Mouse (Mus musculus) thymus, adult 2 months (tissue): Measurements from ENCODE around the gene Cpvl. TPM values are rescaled to one million over a fixed set of nuclear protein-coding genes. Genes with fewer than 3 reads are reported as not detected.

ENCODE experiments used
- DNase-seq: peaks from one replicate; pipeline ENCODE4 v3.0.0; 2021
- H3K27ac ChIP-seq: fragments of 200-500 bp; 2 replicates; pipeline ENCODE4 v1.5.1; 2012; ENCODE audit warnings: low read length, control low read depth; ENCODE audit not compliant: control insufficient read depth, insufficient read depth
- H3K27me3 ChIP-seq: fragments of 200-500 bp; 2 replicates; pipeline ENCODE4 v1.6.1; 2012; ENCODE audit warnings: mild to moderate bottlenecking, low read length, moderate library complexity, mixed read lengths; ENCODE audit not compliant: control insufficient read depth, insufficient read depth
- H3K36me3 ChIP-seq: fragments of 200-500 bp; 2 replicates; pipeline ENCODE4 v1.6.1; 2012; ENCODE audit warnings: mild to moderate bottlenecking, low read length, moderate library complexity; ENCODE audit not compliant: control insufficient read depth, insufficient read depth
- H3K4me1 ChIP-seq: fragments of 200-500 bp; replicated peaks from 2 replicates; pipeline ENCODE4 v1.6.1; 2012; ENCODE audit warnings: low read length; ENCODE audit not compliant: control insufficient read depth, insufficient read depth
- H3K4me3 ChIP-seq: fragments of 200-500 bp; 2 replicates; pipeline ENCODE4 v1.5.1; 2012; ENCODE audit warnings: mild to moderate bottlenecking, low read length, control low read depth, moderate library complexity; ENCODE audit not compliant: control insufficient read depth, insufficient read depth
- CTCF ChIP-seq: fragments of 200-500 bp; IDR thresholded peaks from 2 replicates; pipeline ENCODE4 v1.5.1; 2012; ENCODE audit warnings: mild to moderate bottlenecking, control low read depth, low read length, moderate library complexity, borderline replicate concordance; ENCODE audit not compliant: control insufficient read depth, poor library complexity, insufficient read depth; ENCODE audit errors: extremely low read depth
- POLR2A ChIP-seq: fragments of 200-500 bp; IDR thresholded peaks from 2 replicates; pipeline ENCODE4 v1.6.1; 2012; ENCODE audit warnings: mild to moderate bottlenecking, low read length, control low read depth, moderate library complexity; ENCODE audit not compliant: control insufficient read depth, poor library complexity, insufficient read depth; ENCODE audit errors: extremely low read depth
- WGBS: fragments of 180-500 bp; shearing (Covaris S2); methylation state at CpG from one replicate; pipeline ENCODE4 v1.1.7; 2018; 5-methylcytosine and 5-hydroxymethylcytosine counted together
- polyA plus RNA-seq: library from polyadenylated mRNA; depleted of rRNA; stranded (reverse); fragments of >200 nt; gene quantifications from 2 replicates; pipeline ENCODE4 v1.2.3, GENCODE M21; 2012

Cpvl gene
- polyA plus RNA-seq, 1 experiment = not detected

DNA sequence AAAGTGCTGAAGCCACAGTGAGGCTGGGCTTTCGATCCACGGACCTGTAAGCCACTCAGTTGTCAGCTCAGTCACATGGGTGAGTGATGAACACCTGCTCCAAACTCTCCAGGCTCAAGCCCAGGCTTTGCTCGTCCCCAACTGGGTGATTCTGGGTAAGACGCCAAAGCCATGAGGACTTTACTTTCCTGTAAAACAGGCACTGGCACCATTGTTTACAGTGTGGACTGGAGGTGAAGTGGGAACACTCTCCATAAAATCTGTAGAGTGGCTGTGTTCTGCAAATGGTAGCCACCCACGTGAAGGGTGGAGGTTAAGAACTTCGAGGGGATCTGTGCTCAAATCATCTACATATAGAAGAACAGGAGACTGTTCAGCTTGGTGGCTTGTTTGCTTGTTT lies 23.2 kb downstream of the Cpvl start:
- DNase-seq = no peak
- H3K4me3 ChIP-seq = no peak overlapping the region
- TF ChIP-seq CTCF (no peak), POLR2A (no peak)
- peaks cover 4% of the 10 kb centered on the region; the same call in 1 of the 2 replicates for H3K4me1 ChIP-seq
- H3K27ac ChIP-seq = no peak overlapping the region
- H3K36me3 ChIP-seq = no peaks in the 10 kb centered on the region
- WGBS = 77% methylated on average over 6 of the region's 6 CpGs
- no peaks in the 10 kb centered on the region for H3K27me3 ChIP-seq

DNA sequence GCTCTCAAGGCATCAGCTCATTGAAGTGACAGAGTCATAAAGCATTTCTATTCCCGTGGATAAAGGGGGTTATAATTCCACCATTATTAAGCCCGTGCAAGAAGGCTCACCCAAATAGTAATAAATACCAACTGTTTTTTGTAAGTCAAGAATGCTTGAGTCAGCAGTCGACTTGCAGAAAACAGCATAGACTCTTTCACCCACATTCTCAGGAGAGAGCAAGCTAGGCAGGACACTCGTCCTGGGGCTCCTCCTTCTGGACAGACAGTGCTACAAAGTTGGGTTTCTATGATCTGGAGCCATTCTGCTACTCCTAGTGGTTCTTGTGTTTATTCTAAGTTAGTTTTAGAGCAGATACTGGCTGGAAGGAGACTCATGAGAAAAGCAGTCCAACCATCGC lies 24.4 kb downstream of the Cpvl start:
- 33% methylated on average over 5 of the region's 5 CpGs for WGBS
- DNase-seq = no peak

DNA sequence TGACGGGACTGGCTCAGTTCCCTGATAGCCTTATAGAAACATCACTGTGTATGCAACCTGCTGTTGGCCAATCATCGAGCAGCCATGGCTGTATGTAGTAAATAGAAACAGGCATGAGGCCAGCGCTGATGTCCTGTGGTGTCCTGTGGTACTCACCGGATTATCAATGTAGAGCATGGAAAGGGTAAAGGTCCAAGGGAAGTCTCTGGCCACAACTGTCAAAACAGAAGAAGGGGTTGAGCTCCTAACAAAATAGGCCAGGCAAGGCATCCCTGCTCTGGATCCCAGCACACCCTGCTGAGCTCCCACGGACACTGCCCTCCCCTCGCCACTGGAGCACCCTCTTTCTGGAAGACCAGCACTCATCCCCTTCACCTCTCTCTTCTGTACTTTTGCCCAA lies 25.1 kb downstream of the Cpvl start:
- DNase-seq = no peak
- TF ChIP-seq CTCF (no peak), POLR2A (no peak)
- peaks cover 7% of the 10 kb centered on the region; the same call in 1 of the 2 replicates for H3K4me1 ChIP-seq
- no peak overlapping the region for H3K27ac ChIP-seq
- WGBS = 95% methylated on average over 6 of the region's 6 CpGs
- no peaks in the 10 kb centered on the region for H3K27me3 ChIP-seq
- no peaks in the 10 kb centered on the region for H3K36me3 ChIP-seq
- H3K4me3 ChIP-seq = no peak overlapping the region

More for the DNA sequence above, 24.4 kb downstream of the Cpvl start:
- no peaks in the 10 kb centered on the region for H3K36me3 ChIP-seq
- TF ChIP-seq POLR2A (no peak), CTCF (no peak)
- H3K27me3 ChIP-seq = no peaks in the 10 kb centered on the region
- H3K27ac ChIP-seq = no peak overlapping the region
- no peak overlapping the region for H3K4me3 ChIP-seq
- H3K4me1 ChIP-seq = peaks cover 7% of the 10 kb centered on the region; the same call in 1 of the 2 replicates

DNA sequence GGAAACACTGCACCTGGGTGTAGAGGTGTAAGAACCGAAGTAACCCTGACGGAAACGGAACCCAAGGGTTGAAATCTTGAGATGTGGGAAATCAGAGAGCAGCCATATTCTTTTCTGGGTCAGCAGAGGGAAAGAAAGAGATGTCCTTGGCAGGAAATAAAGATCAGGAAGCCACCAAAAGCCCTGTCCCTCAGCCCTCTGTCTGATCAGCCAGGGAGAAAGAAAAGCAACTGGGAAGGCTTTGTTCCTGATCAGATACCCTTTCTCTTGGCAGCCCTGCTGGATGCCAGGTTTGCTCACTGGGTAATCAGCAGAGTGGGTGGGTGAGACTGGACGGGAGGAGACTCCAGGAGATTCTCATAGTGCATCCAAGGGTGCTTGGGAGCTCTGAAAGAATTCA lies 27.1 kb downstream of the Cpvl start:
- TF ChIP-seq CTCF = no peak
- TF ChIP-seq POLR2A = no peak
- peaks cover 7% of the 10 kb centered on the region; the same call in 1 of the 2 replicates for H3K4me1 ChIP-seq
- no peaks in the 10 kb centered on the region for H3K36me3 ChIP-seq
- no peak overlapping the region for H3K27ac ChIP-seq
- 91% methylated on average over 4 of the region's 4 CpGs for WGBS
- no peaks in the 10 kb centered on the region for H3K27me3 ChIP-seq
- H3K4me3 ChIP-seq = no peak overlapping the region
- DNase-seq = no peak

DNA sequence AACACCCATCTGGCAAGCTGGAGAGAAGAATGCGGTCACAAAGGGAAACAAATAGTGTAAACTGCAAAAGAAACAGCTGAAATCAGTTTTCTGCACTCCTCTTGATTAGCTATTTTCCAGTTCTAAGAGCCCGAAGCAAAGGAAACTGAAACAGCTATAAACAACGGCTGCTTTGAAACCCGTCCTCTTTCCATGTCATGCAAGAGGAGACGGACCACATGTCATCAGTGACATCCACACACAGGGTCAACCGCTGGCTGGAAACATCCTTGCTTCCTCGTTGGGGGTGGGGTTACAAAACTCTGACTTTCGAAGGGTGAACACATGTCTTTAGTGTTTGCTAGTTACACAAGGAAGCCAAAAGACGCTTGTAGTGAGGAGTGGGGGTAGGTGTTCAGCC lies 27.6 kb downstream of the Cpvl start:
- TF ChIP-seq POLR2A (no peak), CTCF (no peak)
- H3K4me3 ChIP-seq = no peak overlapping the region
- DNase-seq = no peak
- WGBS = 80% methylated on average over 9 of the region's 9 CpGs
- H3K27me3 ChIP-seq = no peaks in the 10 kb centered on the region
- H3K27ac ChIP-seq = no peak overlapping the region
- peaks cover 7% of the 10 kb centered on the region; the same call in 1 of the 2 replicates for H3K4me1 ChIP-seq
- no peaks in the 10 kb centered on the region for H3K36me3 ChIP-seq

DNA sequence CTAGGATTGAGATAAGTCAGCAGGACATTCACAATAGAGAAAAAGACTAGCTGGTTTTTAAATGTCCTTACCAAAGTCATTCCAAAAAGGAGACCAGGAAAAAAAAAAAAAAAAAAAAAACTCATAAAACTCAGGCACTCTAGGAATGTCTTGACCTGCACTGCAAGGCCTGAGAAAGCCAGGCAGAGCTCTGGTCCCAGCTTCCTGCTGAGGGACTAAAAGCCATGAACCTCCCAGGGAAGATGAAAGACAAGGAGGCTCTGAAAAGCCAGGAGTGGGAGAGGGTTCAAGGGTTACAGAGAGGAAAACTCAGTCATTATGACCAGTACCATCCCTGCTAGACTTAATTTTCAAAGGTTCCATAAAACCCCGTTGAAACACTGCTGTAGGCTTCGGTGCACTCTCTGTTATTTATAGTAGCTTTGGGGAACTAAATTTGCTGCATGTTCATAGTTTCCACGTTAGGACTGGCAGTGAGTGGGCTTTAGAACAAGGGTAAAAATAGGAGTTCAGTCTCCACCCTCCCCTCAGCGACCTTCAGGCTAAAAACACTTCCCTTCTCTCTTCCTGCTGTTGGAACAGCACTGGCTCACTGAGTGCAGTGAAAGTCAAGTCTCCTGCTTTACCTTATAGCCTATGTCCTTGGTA lies 30.0 kb downstream of the Cpvl start:
- H3K27ac ChIP-seq = no peak overlapping the region
- H3K4me3 ChIP-seq = no peak overlapping the region
- TF ChIP-seq CTCF = no peak
- TF ChIP-seq POLR2A = no peak
- 14% methylated on average over 4 of the region's 4 CpGs for WGBS
- no peaks in the 10 kb centered on the region for H3K27me3 ChIP-seq
- H3K36me3 ChIP-seq = no peaks in the 10 kb centered on the region
- H3K4me1 ChIP-seq = peaks cover 7% of the 10 kb centered on the region; the same call in 1 of the 2 replicates
- no peak for DNase-seq
